Mouse (Mus musculus) forebrain, postnatal 0 days (tissue): Measurements from ENCODE around the gene Smyd3. TPM values are rescaled to one million over a fixed set of nuclear protein-coding genes. Genes with fewer than 3 reads are reported as not detected.
"Not testable (repeated sequence)": the region's sequence is repeated elsewhere in the genome, so short reads cannot be mapped to it uniquely, and the experiment has no call there.

Source experiments
- ATAC-seq: fragments of 200-750 bp; cut with Nextera tagmentation; 2 replicates; pipeline ENCODE4 v1.8.0; 2017; ENCODE audit warnings: mild to moderate bottlenecking, moderate library complexity
- DNase-seq: peaks from one replicate; pipeline ENCODE4 v3.0.0-alpha.2; 2015
- H3K27ac ChIP-seq: fragments of 300-500 bp; sonication (generic); 2 replicates; pipeline ENCODE4 v1.5.1; 2014; ENCODE audit warnings: low read depth, mild to moderate bottlenecking, antibody characterized with exemption, low read length, moderate library complexity, mixed read lengths
- H3K27me3 ChIP-seq: fragments of 300-500 bp; sonication (generic); 2 replicates; pipeline ENCODE4 v1.6.1; 2014; ENCODE audit warnings: mild to moderate bottlenecking, low read length, mixed read lengths; ENCODE audit not compliant: insufficient read depth
- H3K36me3 ChIP-seq: fragments of 300-500 bp; sonication (generic); 2 replicates; pipeline ENCODE4 v1.6.1; 2014; ENCODE audit warnings: mild to moderate bottlenecking, moderate library complexity; ENCODE audit not compliant: insufficient read depth
- H3K4me1 ChIP-seq: fragments of 300-500 bp; sonication (generic); 2 replicates; pipeline ENCODE4 v1.6.1; 2014; ENCODE audit warnings: antibody characterized with exemption; ENCODE audit not compliant: insufficient read depth
- H3K4me2 ChIP-seq: fragments of 300-500 bp; sonication (generic); 2 replicates; pipeline ENCODE4 v1.6.1; 2014; ENCODE audit warnings: low read depth, mild to moderate bottlenecking, moderate library complexity
- H3K4me3 ChIP-seq: fragments of 300-500 bp; sonication (generic); 2 replicates; pipeline ENCODE4 v1.5.1; 2014; ENCODE audit warnings: low read depth, low read length, mixed read lengths
- H3K9ac ChIP-seq: fragments of 300-500 bp; sonication (generic); 2 replicates; pipeline ENCODE4 v1.6.1; 2014; ENCODE audit warnings: mild to moderate bottlenecking
- H3K9me3 ChIP-seq: fragments of 300-500 bp; sonication (generic); 2 replicates; pipeline ENCODE4 v1.6.1; 2016; ENCODE audit warnings: low read length
- CTCF ChIP-seq: sonication (generic); IDR thresholded peaks from 2 replicates; pipeline ENCODE4 v1.5.1; 2016; ENCODE audit warnings: antibody characterized with exemption, control low read depth, low read depth
- WGBS: fragments of 180-500 bp; shearing (Covaris S2); extraction: QIAGEN DNeasy Blood & Tissue Kit; methylation state at CpG from one replicate; pipeline ENCODE4 v1.1.7; 2014; 5-methylcytosine and 5-hydroxymethylcytosine counted together
- polyA plus RNA-seq: library from polyadenylated mRNA; unstranded; fragments of >200 nt; fragmentation: Nextera tagmentation; extraction: Ambion mirVana; gene quantifications from 2 replicates; pipeline ENCODE4 v1.2.1, GENCODE M21; 2015
- total RNA-seq: library from RNA; depleted of rRNA; stranded (reverse); fragments of >200 nt; gene quantifications from 2 replicates; pipeline ENCODE4 v1.2.3, GENCODE M21; 2014

Gene Smyd3
- total and polyA plus RNA-seq, 2 experiments from 2014 or later: 19.0 to 27.6 TPM

- H3K27ac ChIP-seq: no peak overlapping the region
- WGBS: 80% methylated on average over 11 of the region's 11 CpGs
- H3K9me3 ChIP-seq: no peaks in the 10 kb centered on the region
- H3K4me2 ChIP-seq: no peak overlapping the region
- H3K9ac ChIP-seq: no peak overlapping the region
- TF ChIP-seq CTCF: no peak
- H3K36me3 ChIP-seq: 0 out of 2 replicates have a peak, but pooled peaks cover 4% of the 10 kb centered on the region
- H3K4me1 ChIP-seq: peaks cover 17% of the 10 kb centered on the region
- H3K27me3 ChIP-seq: no peaks in the 10 kb centered on the region
- H3K4me3 ChIP-seq: no peak overlapping the region
- no peak for DNase-seq
- ATAC-seq: no peak
Measured at GRCm38 (mm10) chr1:179548220-179548619, 30.4 kb upstream of the Smyd3 start.

GRCm38 (mm10) chr1:179547176-179547575, 29.3 kb upstream of the Smyd3 start:
- no peak for TF ChIP-seq CTCF
- Histone ChIP-seq H3K4me1 (peaks cover 17% of the 10 kb centered on the region), H3K9ac (peak overlapping the region; percentile 80), H3K4me3 (peak overlapping the region; percentile 76), H3K9me3 (no peaks in the 10 kb centered on the region), H3K4me2 (peak overlapping the region; percentile 57), H3K27ac (peak overlapping the region; percentile 95; the same call in 1 of the 2 replicates), H3K27me3 (no peaks in the 10 kb centered on the region), H3K36me3 (0 out of 2 replicates have a peak, but pooled peaks cover 6% of the 10 kb centered on the region)
- DNase-seq (no peak), ATAC-seq (no peak)
- WGBS: 4% methylated on average over 5 of the region's 5 CpGs

DNA sequence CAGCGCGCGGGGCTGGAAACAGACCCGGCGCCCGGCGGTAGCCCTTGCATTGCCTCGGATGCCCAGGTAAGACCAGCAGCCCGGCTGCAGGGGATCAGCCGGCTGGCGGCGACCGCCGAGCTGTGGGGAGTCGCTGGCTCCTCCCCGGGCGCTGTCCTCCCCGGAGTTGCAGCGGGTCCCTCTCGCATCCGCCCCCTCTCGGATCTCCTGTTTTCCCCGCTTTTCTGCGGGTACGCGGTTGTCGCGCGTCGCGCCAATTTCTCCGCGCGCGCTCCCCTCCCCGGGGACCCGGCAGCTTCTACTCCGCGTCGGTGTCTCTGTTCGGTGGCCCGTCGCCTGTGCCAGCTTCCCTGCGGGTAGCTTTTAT, 28.7 kb upstream of the Smyd3 start:
- H3K27ac ChIP-seq: peak overlapping the region; percentile 95
- peak overlapping the region; percentile 57 for H3K4me2 ChIP-seq
- H3K27me3 ChIP-seq: no peaks in the 10 kb centered on the region
- peak overlapping the region; percentile 76 for H3K4me3 ChIP-seq
- under 1% methylated on average over 44 of the region's 44 CpGs for WGBS
- 0 out of 2 replicates have a peak, but pooled peaks cover 6% of the 10 kb centered on the region for H3K36me3 ChIP-seq
- H3K9ac ChIP-seq: peak overlapping the region; percentile 80
- DNase-seq: no peak
- peaks cover 17% of the 10 kb centered on the region for H3K4me1 ChIP-seq
- H3K9me3 ChIP-seq: no peaks in the 10 kb centered on the region
- TF ChIP-seq CTCF: peak; percentile 32; the same call in 1 of the 2 replicates
- peak; percentile 77 for ATAC-seq

DNA sequence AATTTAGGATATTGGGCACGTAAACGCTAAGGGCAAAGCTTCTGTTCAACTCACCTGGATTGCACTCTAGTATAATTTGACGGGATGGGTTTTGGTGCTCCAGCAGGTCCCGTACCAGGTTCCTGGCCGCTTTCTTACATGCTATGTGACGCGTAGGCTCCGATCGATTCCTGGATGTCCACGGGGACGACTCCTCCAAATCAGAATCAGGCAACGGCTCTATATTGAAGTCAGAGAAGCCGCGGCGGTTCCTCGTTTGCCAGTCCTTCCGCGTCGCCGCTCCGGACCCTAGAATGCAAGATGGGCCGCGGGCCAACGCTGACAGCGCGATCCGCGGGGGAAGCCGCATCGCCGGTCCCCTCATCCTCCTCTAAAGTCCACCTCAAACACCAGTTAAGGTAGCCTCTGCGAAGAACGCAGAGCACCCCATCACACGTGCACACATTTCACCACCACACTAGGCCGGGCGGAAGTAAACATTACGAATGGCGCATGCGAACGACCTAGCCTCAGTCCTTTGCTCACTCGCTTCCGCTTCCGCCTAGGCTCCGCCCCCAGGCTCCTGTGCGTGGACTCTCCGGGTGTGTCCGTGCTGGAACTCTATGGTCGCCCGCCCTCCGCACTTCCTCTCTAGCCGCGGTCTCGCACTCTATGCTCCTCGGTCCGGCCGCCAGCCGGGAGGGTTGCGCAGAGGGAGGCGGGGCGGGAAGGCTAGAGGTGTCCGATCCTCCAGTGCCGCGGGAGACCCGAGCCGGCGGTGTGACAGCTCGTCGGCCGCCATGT, 28.1 kb upstream of the Smyd3 start, which contains the start of the genes Tfb2m and Cnst:
Gene Tfb2m (minus strand): TSS at position 500 of the 783 bp plus-strand sequence.
Gene Cnst (plus strand): TSS at position 603 of the 783 bp plus-strand sequence.
- ATAC-seq: peak; percentile 99

GRCm38 (mm10) chr1:179541502-179541901, 23.7 kb upstream of the Smyd3 start:
- Histone ChIP-seq H3K4me1 (peaks cover 7% of the 10 kb centered on the region; the same call in 1 of the 2 replicates), H3K4me2 (no peak overlapping the region), H3K27me3 (no peaks in the 10 kb centered on the region), H3K9ac (no peak overlapping the region), H3K36me3 (peaks cover 26% of the 10 kb centered on the region), H3K9me3 (no peaks in the 10 kb centered on the region), H3K27ac (no peak overlapping the region), H3K4me3 (no peak overlapping the region)
- peak; percentile 37 for TF ChIP-seq CTCF
- no peak for ATAC-seq
- no peak for DNase-seq
- 56% methylated on average over 3 of the region's 3 CpGs for WGBS

More for the DNA sequence above, 28.1 kb upstream of the Smyd3 start, which contains the start of the genes Tfb2m and Cnst:
- H3K36me3 ChIP-seq, H3K27me3 ChIP-seq, H3K9me3 ChIP-seq: not testable (repeated sequence)
- Histone ChIP-seq H3K4me1 (peaks cover 17% of the 10 kb centered on the region), H3K4me3 (peak within 1 kb of the TSS; percentile 76), H3K4me2 (peak within 1 kb of the TSS; percentile 63), H3K27ac (peak within 1 kb of the TSS; percentile 95), H3K9ac (peak within 1 kb of the TSS; percentile 80)
- DNase-seq: peak; percentile 97
- WGBS: under 1% methylated on average over 68 of the region's 69 CpGs

- no peaks in the 10 kb centered on the region for H3K9me3 ChIP-seq
- no peak overlapping the region for H3K9ac ChIP-seq
- DNase-seq: no peak
- TF ChIP-seq CTCF: no peak
- 0 out of 2 replicates have a peak, but pooled peaks cover 1% of the 10 kb centered on the region for H3K4me1 ChIP-seq
- no peak overlapping the region for H3K4me2 ChIP-seq
- no peak overlapping the region for H3K27ac ChIP-seq
- WGBS: 85% methylated on average over 3 of the region's 3 CpGs
- peaks cover 31% of the 10 kb centered on the region for H3K36me3 ChIP-seq
- no peak overlapping the region for H3K4me3 ChIP-seq
- no peak for ATAC-seq
- H3K27me3 ChIP-seq: no peaks in the 10 kb centered on the region
Measured at GRCm38 (mm10) chr1:179539887-179540286, 22.0 kb upstream of the Smyd3 start.

GRCm38 (mm10) chr1:179539054-179539453, 21.2 kb upstream of the Smyd3 start:
- Histone ChIP-seq H3K4me2 (no peak overlapping the region), H3K4me3 (no peak overlapping the region), H3K9me3 (no peaks in the 10 kb centered on the region), H3K36me3 (peaks cover 33% of the 10 kb centered on the region), H3K4me1 (no peaks in the 10 kb centered on the region), H3K27me3 (no peaks in the 10 kb centered on the region), H3K9ac (no peak overlapping the region), H3K27ac (no peak overlapping the region)
- 93% methylated on average over 3 of the region's 3 CpGs for WGBS
- ATAC-seq: no peak
- no peak for TF ChIP-seq CTCF
- no peak for DNase-seq
